Mouse (Mus musculus) brain, embryonic 14.5 days (tissue): ENCODE measurements around the gene Gm44502.

Source experiments
- CTCF ChIP-seq: fragments of 200-500 bp; IDR thresholded peaks from 2 replicates; pipeline ENCODE4 v1.5.1; 2012; ENCODE audit warnings: inconsistent platforms, mild to moderate bottlenecking, moderate library complexity, borderline replicate concordance; ENCODE audit not compliant: insufficient read depth, insufficient read length; ENCODE audit errors: extremely low read depth
- POLR2A ChIP-seq: fragments of 200-500 bp; IDR thresholded peaks from 2 replicates; pipeline ENCODE4 v1.6.1; 2012; ENCODE audit warnings: mild to moderate bottlenecking, inconsistent platforms, borderline replicate concordance; ENCODE audit not compliant: poor library complexity, insufficient read depth, insufficient read length, severe bottlenecking; ENCODE audit errors: extremely low read depth

GRCm38 (mm10) chr15:89459821-89460220 lies 30.3 kb upstream of the Gm44502 start:
- TF ChIP-seq CTCF (no peak), POLR2A (no peak)
